Mouse (Mus musculus) layer of hippocampus, adult 2 months (tissue): Measurements from ENCODE around the gene Idh3b. TPM values are rescaled to one million over a fixed set of nuclear protein-coding genes. Genes with fewer than 3 reads are reported as not detected.
A peak's percentile ranks its signal among the peaks of the same experiment; 100 is the strongest.

Experiments used
- DNase-seq, 2 experiments: peaks; one replicate each; pipeline ENCODE4 v3.0.0; 2022; ENCODE audit warnings: low spot score in 2 of 2
- H3K27ac ChIP-seq: fragments of 200-600 bp; 2 replicates; pipeline ENCODE4 v1.8.1; 2022
- H3K4me3 ChIP-seq: fragments of 200-600 bp; 2 replicates; pipeline ENCODE4 v1.8.1; 2022; ENCODE audit warnings: mild to moderate bottlenecking
- CTCF ChIP-seq: fragments of 200-600 bp; conservative IDR thresholded peaks from 2 replicates; pipeline ENCODE4 v1.8.1; 2022; ENCODE audit warnings: antibody characterized with exemption, mild to moderate bottlenecking, moderate library complexity
- total RNA-seq, 2 experiments: library from RNA; stranded (reverse); gene quantifications; 2 replicates each; pipeline ENCODE4 v1.2.3; 2021

Idh3b gene
- total RNA-seq, 2 experiments from 2014 or later: 314 to 335 TPM

- Histone ChIP-seq H3K4me3 (no peak overlapping the region), H3K27ac (no peak overlapping the region)
- TF ChIP-seq CTCF: peak; percentile 79
- peak; percentile 10 to 41 for DNase-seq
Measured at GRCm38 (mm10) chr2:130246912-130247311, 37.4 kb downstream of the Idh3b start.

Other genes with a start within 250 kb of the Idh3b start
- under 1 TPM; 0.22 to 0.28 TPM for gene Tgm6, start 172.1 kb downstream of the Idh3b start, total RNA-seq
- gene Snrpb, start 105.1 kb downstream of the Idh3b start, total RNA-seq: 100 to 1,000 TPM; 111 to 112 TPM
- gene Tmc2, start 89.4 kb downstream of the Idh3b start, total RNA-seq: under 1 TPM in 1 of 2 experiments, not detected in 1; 0.13 TPM
- 100 to 1,000 TPM; 146 to 167 TPM for gene Nop56, start 10.1 kb downstream of the Idh3b start, total RNA-seq
- 10 to 100 TPM; 11.3 to 11.8 TPM for gene Ebf4, start 10.6 kb upstream of the Idh3b start, total RNA-seq
- gene Cpxm1, start 113.0 kb upstream of the Idh3b start, total RNA-seq: 1 to 10 TPM; 6.6 to 7.5 TPM
- not detected for gene Gm28372, start 120.7 kb upstream of the Idh3b start, total RNA-seq
- gene 1700020A23Rik, start 120.7 kb upstream of the Idh3b start, total RNA-seq: not detected
- gene Tmem239, start 121.9 kb upstream of the Idh3b start, total RNA-seq: not detected
- 100 to 1,000 TPM in 1 of 2 experiments, 10 to 100 TPM in 1; 91.3 to 104 TPM for gene Vps16, start 139.8 kb upstream of the Idh3b start, total RNA-seq
- 10 to 100 TPM; 23.0 to 27.3 TPM for gene Pced1a, start 140.2 kb upstream of the Idh3b start, total RNA-seq
- 100 to 1,000 TPM; 326 to 341 TPM for gene Ptpra, start 165.7 kb upstream of the Idh3b start, total RNA-seq